Mouse (Mus musculus) hindbrain, postnatal 0 days (tissue): Measurements from ENCODE around the gene Mcm10. TPM values are rescaled to one million over a fixed set of nuclear protein-coding genes. Genes with fewer than 3 reads are reported as not detected.
A peak's percentile ranks its signal among the peaks of the same experiment; 100 is the strongest.

Experiments
- ATAC-seq: fragments of 200-750 bp; cut with Nextera tagmentation; 2 replicates; pipeline ENCODE4 v1.8.0; 2017; ENCODE audit warnings: mild to moderate bottlenecking, moderate TSS enrichment, moderate library complexity
- DNase-seq: peaks from one replicate; pipeline ENCODE4 v3.0.0-alpha.2; 2015; ENCODE audit warnings: low spot score
- H3K27ac ChIP-seq: fragments of 300-500 bp; sonication (generic); 2 replicates; pipeline ENCODE4 v1.5.1; 2014; ENCODE audit warnings: mild to moderate bottlenecking
- H3K27me3 ChIP-seq: fragments of 300-500 bp; sonication (generic); 2 replicates; pipeline ENCODE4 v1.6.1; 2014; ENCODE audit warnings: low read length, mixed read lengths; ENCODE audit not compliant: insufficient read depth
- H3K36me3 ChIP-seq: fragments of 300-500 bp; sonication (generic); 2 replicates; pipeline ENCODE4 v1.6.1; 2014; ENCODE audit warnings: low read length, mixed read lengths; ENCODE audit not compliant: insufficient read depth
- H3K4me1 ChIP-seq: fragments of 300-500 bp; sonication (generic); 2 replicates; pipeline ENCODE4 v1.6.1; 2014; ENCODE audit warnings: antibody characterized with exemption, low read length, mixed read lengths; ENCODE audit not compliant: insufficient read depth
- H3K4me2 ChIP-seq: fragments of 300-500 bp; sonication (generic); 2 replicates; pipeline ENCODE4 v1.6.1; 2014; ENCODE audit warnings: low read depth, mild to moderate bottlenecking, low read length, moderate library complexity, mixed read lengths
- H3K4me3 ChIP-seq: fragments of 300-500 bp; sonication (generic); 2 replicates; pipeline ENCODE4 v1.5.1; 2014; ENCODE audit warnings: low read length
- H3K9ac ChIP-seq: fragments of 300-500 bp; sonication (generic); replicated peaks from 2 replicates; pipeline ENCODE4 v1.6.1; 2014; ENCODE audit warnings: mild to moderate bottlenecking, low read length, moderate library complexity, mixed read lengths
- H3K9me3 ChIP-seq: fragments of 300-500 bp; sonication (generic); 2 replicates; pipeline ENCODE4 v1.6.1; 2016; ENCODE audit warnings: low read length, mixed read lengths
- CTCF ChIP-seq: IDR thresholded peaks from 2 replicates; pipeline ENCODE4 v1.5.1; 2016; ENCODE audit warnings: antibody characterized with exemption, control low read depth, low read depth
- WGBS: fragments of 180-500 bp; shearing (Covaris S2); extraction: QIAGEN DNeasy Blood & Tissue Kit; methylation state at CpG from one replicate; pipeline ENCODE4 v1.1.7; 2014; 5-methylcytosine and 5-hydroxymethylcytosine counted together
- polyA plus RNA-seq: library from polyadenylated mRNA; unstranded; fragments of >200 nt; fragmentation: Nextera tagmentation; extraction: Ambion mirVana; gene quantifications from 2 replicates; pipeline ENCODE4 v1.2.1, GENCODE M21; 2015
- total RNA-seq: library from RNA; depleted of rRNA; stranded (reverse); fragments of >200 nt; gene quantifications from 2 replicates; pipeline ENCODE4 v1.2.3, GENCODE M21; 2014

Gene Mcm10
- total and polyA plus RNA-seq, 2 experiments from 2014 or later = 3.9 to 7.7 TPM

- no peak overlapping the region for H3K9ac ChIP-seq
- no peak overlapping the region for H3K4me2 ChIP-seq
- no peak overlapping the region for H3K4me3 ChIP-seq
- H3K4me1 ChIP-seq = 0 out of 2 replicates have a peak, but pooled peaks cover 4% of the 10 kb centered on the region
- H3K27me3 ChIP-seq = no peaks in the 10 kb centered on the region
- DNase-seq = no peak
- ATAC-seq = no peak
- H3K36me3 ChIP-seq = no peaks in the 10 kb centered on the region
- 84% methylated on average over 4 of the region's 4 CpGs for WGBS
- TF ChIP-seq CTCF = no peak
- H3K9me3 ChIP-seq = no peaks in the 10 kb centered on the region
- no peak overlapping the region for H3K27ac ChIP-seq
These were observed 5.5 kb downstream of the Mcm10 start for GRCm38 (mm10) chr2:5007107-5007506.

GRCm38 (mm10) chr2:5001266-5001665, 11.3 kb downstream of the Mcm10 start:
- Histone ChIP-seq H3K4me3 (no peak overlapping the region), H3K27ac (no peak overlapping the region), H3K27me3 (no peaks in the 10 kb centered on the region), H3K4me2 (no peak overlapping the region), H3K9ac (no peak overlapping the region), H3K9me3 (no peaks in the 10 kb centered on the region), H3K36me3 (no peaks in the 10 kb centered on the region), H3K4me1 (no peaks in the 10 kb centered on the region)
- DNase-seq (no peak), ATAC-seq (no peak)
- 94% methylated on average over 6 of the region's 6 CpGs for WGBS
- TF ChIP-seq CTCF = no peak

- no peaks in the 10 kb centered on the region for H3K4me1 ChIP-seq
- H3K9ac ChIP-seq = no peak overlapping the region
- no peak overlapping the region for H3K27ac ChIP-seq
- 79% methylated on average over 3 of the region's 3 CpGs for WGBS
- no peaks in the 10 kb centered on the region for H3K27me3 ChIP-seq
- H3K4me3 ChIP-seq = no peak overlapping the region
- H3K4me2 ChIP-seq = no peak overlapping the region
- no peak for ATAC-seq
- TF ChIP-seq CTCF = peak; percentile 60
- DNase-seq = peak; percentile 15
- no peaks in the 10 kb centered on the region; the same call in 1 of the 2 replicates for H3K36me3 ChIP-seq
- no peaks in the 10 kb centered on the region for H3K9me3 ChIP-seq
These were observed 13.7 kb downstream of the Mcm10 start for GRCm38 (mm10) chr2:4998905-4999304.

GRCm38 (mm10) chr2:4996421-4996824, 16.2 kb downstream of the Mcm10 start:
- DNase-seq = no peak

GRCm38 (mm10) chr2:4995646-4996045, 16.9 kb downstream of the Mcm10 start:
- Histone ChIP-seq H3K9me3 (no peaks in the 10 kb centered on the region), H3K27ac (no peak overlapping the region), H3K4me3 (no peak overlapping the region), H3K9ac (no peak overlapping the region), H3K27me3 (no peaks in the 10 kb centered on the region), H3K36me3 (no peaks in the 10 kb centered on the region; the same call in 1 of the 2 replicates), H3K4me2 (no peak overlapping the region), H3K4me1 (no peaks in the 10 kb centered on the region)
- no peak for TF ChIP-seq CTCF
- WGBS = 93% methylated on average over 11 of the region's 11 CpGs
- DNase-seq (no peak), ATAC-seq (no peak)

More at GRCm38 (mm10) chr2:4996421-4996824, 16.2 kb downstream of the Mcm10 start:
- no peak for ATAC-seq
- Histone ChIP-seq H3K9ac (no peak overlapping the region), H3K4me1 (no peaks in the 10 kb centered on the region), H3K27ac (no peak overlapping the region), H3K4me2 (no peak overlapping the region), H3K9me3 (no peaks in the 10 kb centered on the region), H3K4me3 (no peak overlapping the region), H3K36me3 (no peaks in the 10 kb centered on the region; the same call in 1 of the 2 replicates), H3K27me3 (no peaks in the 10 kb centered on the region)
- TF ChIP-seq CTCF = no peak
- WGBS = 90% methylated on average over 6 of the region's 6 CpGs

- Histone ChIP-seq H3K27me3 (no peaks in the 10 kb centered on the region), H3K4me3 (no peak overlapping the region), H3K27ac (no peak overlapping the region), H3K4me2 (no peak overlapping the region), H3K9me3 (no peaks in the 10 kb centered on the region), H3K4me1 (no peaks in the 10 kb centered on the region), H3K36me3 (no peaks in the 10 kb centered on the region; the same call in 1 of the 2 replicates), H3K9ac (no peak overlapping the region)
- WGBS = 87% methylated on average over 4 of the region's 4 CpGs
- DNase-seq (no peak), ATAC-seq (no peak)
- TF ChIP-seq CTCF = no peak
These were observed 18.2 kb downstream of the Mcm10 start for GRCm38 (mm10) chr2:4994436-4994835.

GRCm38 (mm10) chr2:4993584-4993983, 19.0 kb downstream of the Mcm10 start:
- WGBS = 74% methylated on average over 11 of the region's 11 CpGs
- DNase-seq (no peak), ATAC-seq (no peak)
- H3K9ac ChIP-seq = no peak overlapping the region
- no peaks in the 10 kb centered on the region for H3K27me3 ChIP-seq
- no peak overlapping the region for H3K4me3 ChIP-seq
- no peak overlapping the region for H3K27ac ChIP-seq
- no peaks in the 10 kb centered on the region for H3K9me3 ChIP-seq
- no peaks in the 10 kb centered on the region for H3K4me1 ChIP-seq
- no peak for TF ChIP-seq CTCF
- no peaks in the 10 kb centered on the region; the same call in 1 of the 2 replicates for H3K36me3 ChIP-seq
- no peak overlapping the region for H3K4me2 ChIP-seq
